Mouse (Mus musculus) heart, adult 2 months (tissue): ENCODE results near the gene Vps35l.

Experiments used
- CTCF ChIP-seq: fragments of 200-600 bp; IDR thresholded peaks from 2 replicates; pipeline ENCODE4 v1.8.1; 2022; ENCODE audit warnings: antibody characterized with exemption, mild to moderate bottlenecking, moderate library complexity
- EP300 ChIP-seq: fragments of 200-500 bp; IDR thresholded peaks from 2 replicates; pipeline ENCODE4 v1.6.1; 2011; ENCODE audit warnings: low read depth, low read length, control low read depth; ENCODE audit not compliant: insufficient read depth
- POLR2A ChIP-seq: fragments of 200-500 bp; IDR thresholded peaks from 2 replicates; pipeline ENCODE4 v1.6.1; 2011; ENCODE audit warnings: mild to moderate bottlenecking, low read depth, low read length, control low read depth; ENCODE audit not compliant: insufficient read depth

- TF ChIP-seq CTCF: no peak
- TF ChIP-seq EP300: no peak
- TF ChIP-seq POLR2A: no peak
These were observed 33.5 kb upstream of the Vps35l start for GRCm38 (mm10) chr7:118706488-118706887.
